Mouse (Mus musculus) heart, embryonic 13.5 days (tissue): ENCODE data around the gene Nqo2. TPM values are rescaled to one million over a fixed set of nuclear protein-coding genes. Genes with fewer than 3 reads are reported as not detected.
"Not testable (repeated sequence)": the region's sequence is repeated elsewhere in the genome, so short reads cannot be mapped to it uniquely, and the experiment has no call there.

Experiments
- ATAC-seq: fragments of 200-750 bp; cut with Nextera tagmentation; 2 replicates; pipeline ENCODE4 v1.8.0; 2017; ENCODE audit warnings: moderate TSS enrichment; ENCODE audit not compliant: insufficient number of reproducible peaks, low FRiP score, low TSS enrichment; ENCODE audit errors: extremely low read depth
- H3K27ac ChIP-seq: fragments of 300-500 bp; sonication (generic); replicated peaks from 2 replicates; pipeline ENCODE4 v1.5.1; 2015; ENCODE audit warnings: moderate library complexity, mild to moderate bottlenecking, inconsistent platforms
- H3K27me3 ChIP-seq: fragments of 300-500 bp; sonication (generic); replicated peaks from 2 replicates; pipeline ENCODE4 v1.6.1; 2015; ENCODE audit warnings: mild to moderate bottlenecking, inconsistent platforms
- H3K36me3 ChIP-seq: fragments of 300-500 bp; sonication (generic); 2 replicates; pipeline ENCODE4 v1.6.1; 2015; ENCODE audit warnings: mild to moderate bottlenecking, inconsistent platforms
- H3K4me1 ChIP-seq: fragments of 300-500 bp; sonication (generic); 2 replicates; pipeline ENCODE4 v1.6.1; 2015; ENCODE audit warnings: inconsistent platforms
- H3K4me2 ChIP-seq: fragments of 300-500 bp; sonication (generic); 2 replicates; pipeline ENCODE4 v1.6.1; 2015; ENCODE audit warnings: inconsistent platforms, mild to moderate bottlenecking, moderate library complexity
- H3K4me3 ChIP-seq: fragments of 300-500 bp; sonication (generic); 2 replicates; pipeline ENCODE4 v1.5.1; 2015; ENCODE audit warnings: moderate library complexity, mild to moderate bottlenecking, inconsistent platforms
- H3K9ac ChIP-seq: fragments of 300-500 bp; sonication (generic); 2 replicates; pipeline ENCODE4 v1.6.1; 2015; ENCODE audit warnings: inconsistent platforms, mild to moderate bottlenecking, moderate library complexity
- H3K9me3 ChIP-seq: fragments of 300-500 bp; sonication (generic); 2 replicates; pipeline ENCODE4 v1.6.1; 2016; ENCODE audit warnings: inconsistent platforms
- WGBS: fragments of 180-500 bp; shearing (Covaris S2); methylation state at CpG from one replicate; pipeline ENCODE4 v1.1.7; 2015; ENCODE audit warnings: mixed read lengths; 5-methylcytosine and 5-hydroxymethylcytosine counted together
- polyA plus RNA-seq: library from polyadenylated mRNA; unstranded; fragments of >200 nt; fragmentation: Nextera tagmentation; extraction: Ambion mirVana; gene quantifications from 2 replicates; pipeline ENCODE4 v1.2.1, GENCODE M21; 2015

Gene Nqo2
- polyA plus RNA-seq, result 23.7 and 29.7 TPM in 2 replicates

DNA sequence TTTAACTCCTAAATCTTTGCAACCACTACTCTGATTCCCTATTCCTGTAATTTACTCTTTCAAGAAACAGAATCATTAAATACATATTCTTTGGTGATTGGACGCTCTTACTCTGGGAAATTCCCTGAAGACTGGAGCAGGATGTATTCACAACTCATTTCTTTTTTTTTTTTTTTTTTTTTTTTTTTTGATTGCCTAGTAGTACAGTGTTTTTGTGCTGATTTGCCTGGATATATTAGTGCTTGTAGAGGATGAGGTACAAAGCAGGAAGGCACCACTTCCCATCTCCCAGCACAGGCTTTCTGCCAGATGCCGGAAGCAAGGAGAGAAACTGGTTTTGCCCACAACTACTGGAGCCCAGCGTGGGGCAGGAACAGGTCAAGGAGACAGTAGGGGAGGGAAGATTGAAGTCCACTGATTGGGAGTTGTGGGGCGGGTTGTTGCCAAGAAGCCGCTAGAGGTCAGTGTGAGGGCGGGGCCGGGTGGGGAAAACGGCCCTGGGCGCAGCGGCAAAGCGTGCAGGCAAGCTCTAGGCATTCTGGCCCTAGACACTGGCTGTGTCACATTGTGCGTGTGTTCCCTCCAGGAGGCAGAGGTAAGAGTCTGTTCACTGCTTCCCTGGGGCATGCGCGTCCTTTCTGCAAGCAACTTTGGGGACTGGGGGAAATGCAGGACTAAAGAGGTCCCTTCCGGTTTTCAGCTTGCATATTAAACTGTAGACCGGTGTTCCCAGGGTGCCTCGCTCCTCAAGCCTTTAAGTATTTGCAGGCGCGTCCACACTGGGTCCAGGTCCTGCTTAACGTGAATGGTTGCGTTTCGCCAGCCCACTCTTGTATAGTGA lies at the start of gene Nqo2:
Gene Nqo2, plus strand, starts transcription at position 482 of the 841 bp plus-strand sequence.
- H3K36me3 ChIP-seq, result no peaks in the 10 kb centered on the region
- ATAC-seq, result peak; percentile 77; the same call in 1 of the 2 replicates
- peak within 1 kb of the TSS; percentile 96 for H3K27ac ChIP-seq
- H3K9ac ChIP-seq, result peak within 1 kb of the TSS; percentile 88
- H3K4me2 ChIP-seq, result peak within 1 kb of the TSS; percentile 77
- peak within 1 kb of the TSS; percentile 74 for H3K4me3 ChIP-seq
- WGBS, result 2% methylated on average over 22 of the region's 22 CpGs
- no peaks in the 10 kb centered on the region for H3K9me3 ChIP-seq
- H3K4me1 ChIP-seq, result peaks cover 21% of the 10 kb centered on the region
- H3K27me3 ChIP-seq, result no peaks in the 10 kb centered on the region

DNA sequence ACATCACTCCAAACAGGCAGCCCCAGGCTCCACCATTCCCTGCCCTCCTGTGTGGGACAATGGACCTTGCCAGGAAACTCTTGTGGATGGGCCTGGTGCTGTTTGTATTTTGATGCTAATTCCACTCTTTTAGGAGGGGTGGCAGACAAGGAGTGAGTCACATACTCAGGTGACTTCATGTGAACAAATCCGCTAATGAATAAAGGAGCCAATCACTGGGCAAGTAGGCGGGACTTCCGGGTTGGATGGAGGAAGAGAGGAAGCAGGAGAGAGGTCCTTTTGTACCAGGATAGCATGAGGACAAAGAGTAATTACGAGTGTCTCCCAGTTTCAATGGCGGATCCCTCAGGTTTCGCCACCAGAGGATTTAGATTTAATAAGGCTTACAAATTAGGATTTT lies 43.4 kb upstream of the Nqo2 start:
- Histone ChIP-seq H3K4me2 (no peak overlapping the region), H3K4me3 (no peak overlapping the region), H3K4me1 (no peaks in the 10 kb centered on the region), H3K36me3 (peaks cover 79% of the 10 kb centered on the region), H3K9ac (no peak overlapping the region), H3K9me3 (no peaks in the 10 kb centered on the region), H3K27me3 (no peaks in the 10 kb centered on the region), H3K27ac (no peak overlapping the region)
- ATAC-seq, result no peak
- WGBS, result 86% methylated on average over 6 of the region's 6 CpGs

DNA sequence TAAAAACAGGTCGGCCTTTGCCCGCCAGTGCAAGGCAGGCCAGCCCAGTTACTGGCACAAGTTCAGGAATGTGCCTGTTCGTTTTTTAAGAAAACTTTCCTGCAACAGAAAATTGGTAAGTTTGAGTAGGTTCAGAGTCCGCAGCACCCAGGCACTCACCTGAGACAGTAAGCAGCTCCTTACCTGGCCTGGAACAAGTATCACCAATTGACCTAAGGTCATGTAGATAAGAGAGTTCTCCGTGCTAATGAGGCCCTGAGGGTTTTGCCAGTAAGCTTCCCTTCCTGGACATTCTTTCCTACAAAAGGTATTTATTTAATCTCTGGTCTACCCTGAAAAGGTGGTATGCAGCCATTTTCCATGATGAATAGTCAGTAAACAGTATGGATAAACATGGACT lies 42.8 kb upstream of the Nqo2 start:
- 55% methylated on average over 5 of the region's 5 CpGs for WGBS
- H3K9ac ChIP-seq, result no peak overlapping the region
- H3K4me1 ChIP-seq, result no peaks in the 10 kb centered on the region
- no peaks in the 10 kb centered on the region for H3K9me3 ChIP-seq
- H3K4me2 ChIP-seq, result no peak overlapping the region
- no peaks in the 10 kb centered on the region for H3K27me3 ChIP-seq
- H3K4me3 ChIP-seq, result no peak overlapping the region
- no peak for ATAC-seq
- peaks cover 81% of the 10 kb centered on the region for H3K36me3 ChIP-seq
- H3K27ac ChIP-seq, result no peak overlapping the region

DNA sequence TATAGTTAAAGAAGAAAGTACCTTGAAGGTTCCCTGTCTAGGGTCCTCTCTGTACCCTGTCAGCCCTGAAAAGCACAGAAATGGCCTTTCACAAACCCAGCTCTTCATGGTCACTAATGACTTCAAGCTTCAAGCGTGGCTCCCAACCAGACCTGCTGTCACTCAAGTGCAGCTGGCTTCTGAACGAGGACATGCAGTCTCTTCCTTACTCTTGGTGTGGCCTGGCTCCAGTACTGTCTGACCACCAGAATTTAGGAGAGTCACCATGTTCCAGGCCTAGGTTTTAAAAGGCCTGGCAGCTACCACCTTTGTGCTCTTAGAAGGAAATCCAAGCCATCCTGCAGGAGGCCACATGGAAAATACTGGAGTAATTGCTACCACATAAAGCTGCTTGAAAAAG lies 34.2 kb upstream of the Nqo2 start:
- Histone ChIP-seq H3K36me3 (peaks cover 34% of the 10 kb centered on the region), H3K9me3 (no peaks in the 10 kb centered on the region), H3K27me3 (no peaks in the 10 kb centered on the region), H3K4me2 (no peak overlapping the region), H3K4me1 (peaks cover 10% of the 10 kb centered on the region), H3K9ac (no peak overlapping the region), H3K27ac (no peak overlapping the region), H3K4me3 (no peak overlapping the region)
- 74% methylated on average over 2 of the region's 2 CpGs for WGBS
- no peak for ATAC-seq

DNA sequence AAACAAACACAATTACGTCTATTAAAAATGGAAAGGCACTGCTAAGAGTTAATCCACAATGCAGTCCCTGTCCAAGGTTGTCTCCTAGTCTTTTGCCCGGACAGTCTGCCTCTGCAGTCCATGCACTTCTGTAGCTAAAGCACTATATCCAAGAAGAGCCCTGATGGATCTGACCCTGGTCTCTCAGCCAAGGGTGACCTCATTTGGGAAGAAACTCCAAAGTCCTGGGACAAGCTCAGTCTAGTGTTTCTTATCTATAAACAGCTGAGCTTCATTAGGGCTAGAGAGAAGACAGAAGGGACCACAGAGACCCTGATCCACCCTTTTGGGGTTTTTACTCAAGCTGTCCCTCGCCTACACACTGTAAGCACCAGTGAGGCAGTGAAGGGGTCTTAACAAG lies 33.6 kb upstream of the Nqo2 start:
- no peak overlapping the region for H3K9ac ChIP-seq
- WGBS, result 71% methylated on average over 3 of the region's 3 CpGs

DNA sequence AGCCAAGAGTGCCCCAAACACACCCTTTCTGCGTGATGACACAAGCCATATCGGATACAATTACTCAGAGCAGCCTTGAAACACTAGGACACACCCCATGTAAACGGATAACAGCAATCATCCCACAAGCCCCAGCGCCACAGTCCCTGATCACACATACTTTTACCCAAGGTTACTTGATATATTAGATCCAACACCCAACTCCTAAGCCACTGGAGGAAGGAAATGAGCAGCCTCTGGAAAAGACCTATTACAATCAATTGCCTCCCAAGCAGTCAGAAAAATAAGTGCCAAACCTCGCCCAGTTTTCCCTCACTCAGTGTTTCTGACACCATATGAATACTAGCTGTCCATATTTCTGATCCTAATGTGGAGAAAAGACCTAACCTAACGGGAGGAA lies 29.7 kb upstream of the Nqo2 start:
- 65% methylated on average over 6 of the region's 6 CpGs for WGBS
- H3K9ac ChIP-seq, result peak overlapping the region; percentile 93
- ATAC-seq, result no peak
- H3K4me1 ChIP-seq, result peaks cover 27% of the 10 kb centered on the region
- H3K9me3 ChIP-seq, result no peaks in the 10 kb centered on the region
- peak overlapping the region; percentile 84 for H3K4me3 ChIP-seq
- peaks cover 12% of the 10 kb centered on the region for H3K36me3 ChIP-seq
- no peak overlapping the region for H3K27ac ChIP-seq
- no peaks in the 10 kb centered on the region for H3K27me3 ChIP-seq
- peak overlapping the region; percentile 81 for H3K4me2 ChIP-seq

More for the DNA sequence above, 33.6 kb upstream of the Nqo2 start:
- Histone ChIP-seq H3K9me3 (no peaks in the 10 kb centered on the region), H3K27ac (no peak overlapping the region), H3K4me1 (peaks cover 11% of the 10 kb centered on the region), H3K4me2 (no peak overlapping the region), H3K27me3 (no peaks in the 10 kb centered on the region), H3K4me3 (no peak overlapping the region), H3K36me3 (peaks cover 33% of the 10 kb centered on the region)
- no peak for ATAC-seq

DNA sequence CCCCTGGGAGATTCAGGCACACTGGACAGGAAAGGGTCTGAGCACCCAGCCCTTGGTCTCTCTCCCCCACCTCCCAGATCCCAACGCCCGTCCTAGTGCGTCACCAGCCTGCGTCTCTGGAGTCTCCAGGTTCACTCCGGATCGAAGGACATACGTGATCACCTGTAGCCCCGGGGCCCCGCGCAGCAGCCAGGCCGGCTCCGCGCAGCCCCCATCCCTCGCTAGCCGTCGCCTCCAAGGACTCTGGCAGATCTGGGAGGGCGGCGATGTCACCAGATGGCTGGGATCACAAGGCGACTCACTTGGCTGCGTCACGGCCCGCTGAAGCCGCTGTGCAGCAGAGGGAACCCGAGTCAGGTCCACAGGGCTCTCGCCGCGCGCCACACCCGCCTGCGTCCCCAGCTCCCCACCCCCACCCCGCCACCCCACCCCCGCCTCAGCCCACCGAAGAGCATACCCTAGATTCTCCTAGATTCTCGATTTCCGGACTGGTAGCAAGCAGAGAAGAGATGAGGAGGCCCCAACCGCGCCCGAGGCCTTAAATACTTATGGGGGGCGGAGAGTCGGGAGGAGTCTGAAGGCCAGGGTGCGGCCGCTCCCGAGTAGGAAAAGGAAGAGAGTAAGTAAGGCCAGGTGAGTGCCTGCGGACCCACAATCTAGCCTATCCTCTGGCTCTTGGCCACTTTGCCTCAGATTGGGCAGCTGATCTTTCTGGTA lies 28.9 kb upstream of the Nqo2 start:
- Histone ChIP-seq H3K27ac (peak overlapping the region; percentile 70), H3K36me3 (peaks cover 5% of the 10 kb centered on the region; the same call in 1 of the 2 replicates), H3K27me3 (no peaks in the 10 kb centered on the region), H3K4me3 (peak overlapping the region; percentile 84), H3K4me1 (peaks cover 27% of the 10 kb centered on the region), H3K9me3 (no peaks in the 10 kb centered on the region), H3K4me2 (peak overlapping the region; percentile 81), H3K9ac (peak overlapping the region; percentile 93)
- ATAC-seq, result peak; percentile 54; the same call in 1 of the 2 replicates
- under 1% methylated on average over 44 of the region's 44 CpGs for WGBS

DNA sequence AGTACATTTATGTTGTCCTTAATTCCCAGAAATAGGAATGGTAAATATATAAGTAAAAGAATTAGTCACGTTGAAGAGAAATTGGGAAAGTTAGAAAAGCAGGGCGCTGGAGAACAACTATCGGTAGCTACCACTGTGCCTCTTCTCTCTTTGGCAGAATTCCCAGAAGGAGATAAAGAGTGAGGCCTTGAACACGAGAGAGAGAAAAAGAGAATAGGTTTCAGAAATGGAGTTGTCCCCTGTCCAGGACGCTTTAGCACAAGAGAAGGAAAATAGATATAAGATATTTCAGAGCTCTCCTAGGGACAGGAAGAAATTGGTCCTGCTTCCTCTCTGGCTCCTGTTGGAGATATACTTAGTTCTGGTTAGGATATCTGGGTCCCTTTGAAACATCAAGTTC lies 27.3 kb upstream of the Nqo2 start:
- WGBS, result 25% methylated on average over 5 of the region's 5 CpGs
- Histone ChIP-seq H3K4me1 (peaks cover 32% of the 10 kb centered on the region), H3K9me3 (no peaks in the 10 kb centered on the region), H3K36me3 (no peaks in the 10 kb centered on the region), H3K4me3 (no peak overlapping the region), H3K9ac (no peak overlapping the region), H3K27me3 (no peaks in the 10 kb centered on the region), H3K27ac (peak overlapping the region; percentile 26), H3K4me2 (peak overlapping the region; percentile 81)
- ATAC-seq, result no peak

DNA sequence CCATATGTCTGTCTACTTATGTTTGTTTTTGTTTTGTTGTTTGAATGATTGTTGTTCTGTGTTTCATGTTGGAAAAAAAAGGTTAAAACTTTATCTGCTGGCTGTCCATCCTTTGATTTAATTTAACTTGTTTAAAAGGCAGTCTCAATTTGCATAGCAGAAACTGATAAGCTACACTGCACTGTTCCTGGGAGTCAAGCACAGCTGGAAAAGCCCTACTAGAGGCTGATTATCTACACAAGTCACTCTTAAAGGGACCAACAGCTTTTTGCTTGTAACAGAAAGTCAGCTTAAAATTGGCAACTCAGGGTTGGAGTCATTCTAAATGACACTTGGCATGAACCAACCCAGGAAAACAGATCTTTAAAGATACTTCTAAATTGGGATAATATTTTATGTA lies 26.9 kb upstream of the Nqo2 start:
- not testable (repeated sequence) for H3K9me3 ChIP-seq, ATAC-seq, H3K4me3 ChIP-seq, H3K4me2 ChIP-seq, H3K27me3 ChIP-seq, H3K9ac ChIP-seq, H3K36me3 ChIP-seq
- Histone ChIP-seq H3K27ac (peak overlapping the region; percentile 26), H3K4me1 (peaks cover 33% of the 10 kb centered on the region)

DNA sequence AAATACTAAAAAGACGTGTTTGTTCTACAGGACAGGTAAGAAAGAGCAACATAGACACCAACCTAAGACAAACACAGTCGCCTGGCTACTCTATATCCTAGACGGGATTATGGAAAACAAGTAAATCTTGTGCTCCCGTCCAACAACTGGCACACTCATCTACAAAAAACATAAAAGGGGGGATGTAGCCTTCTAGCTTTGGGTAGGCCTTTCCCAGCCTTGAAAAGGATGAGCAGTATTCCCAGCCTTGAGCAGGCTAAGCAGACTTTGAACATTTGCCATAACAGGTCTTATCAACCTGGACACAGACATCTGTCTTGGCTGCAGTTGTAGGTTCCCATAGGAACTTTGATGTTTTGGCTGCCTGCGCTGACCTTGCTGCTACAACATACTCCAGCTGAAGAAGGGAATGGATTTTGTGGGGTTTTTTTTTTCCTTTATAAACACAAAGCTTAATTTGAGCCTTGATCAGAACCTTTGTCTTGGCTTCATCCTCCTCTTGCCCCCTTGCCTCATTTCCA lies 23.1 kb upstream of the Nqo2 start:
- no peak for ATAC-seq
- Histone ChIP-seq H3K4me3 (no peak overlapping the region), H3K9me3 (no peaks in the 10 kb centered on the region), H3K4me1 (peaks cover 18% of the 10 kb centered on the region), H3K9ac (no peak overlapping the region), H3K4me2 (no peak overlapping the region), H3K27ac (no peak overlapping the region), H3K27me3 (no peaks in the 10 kb centered on the region), H3K36me3 (no peaks in the 10 kb centered on the region)
- 78% methylated on average over 5 of the region's 5 CpGs for WGBS

DNA sequence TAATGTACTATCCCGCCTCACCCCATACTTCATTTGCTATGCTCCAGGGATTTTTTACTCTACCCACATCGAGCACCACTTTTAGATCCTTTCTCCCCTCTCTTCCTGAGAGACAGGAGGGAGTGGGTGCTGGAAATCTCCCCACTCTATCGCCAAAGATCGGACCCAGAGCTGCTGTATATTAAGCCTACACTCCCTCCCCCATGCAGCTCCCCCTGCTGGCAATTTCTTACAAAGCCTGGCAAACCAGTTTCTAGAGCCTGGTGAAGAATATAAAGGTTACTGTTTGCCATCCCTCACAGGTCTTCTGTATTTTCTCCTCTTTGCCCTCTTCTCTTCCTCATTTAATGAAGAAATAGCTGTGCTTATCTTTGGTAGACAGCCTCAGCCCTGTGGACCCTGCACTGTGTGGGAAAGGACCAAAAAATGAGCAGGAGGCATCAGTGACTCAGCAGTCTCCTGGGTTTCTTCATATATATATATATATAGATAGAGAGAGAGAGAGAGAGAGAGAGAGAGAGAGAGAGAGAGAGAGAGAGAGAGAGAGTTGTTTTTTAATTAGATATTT lies 22.2 kb upstream of the Nqo2 start:
- H3K36me3 ChIP-seq, result no peaks in the 10 kb centered on the region
- no peak overlapping the region for H3K9ac ChIP-seq
- H3K9me3 ChIP-seq, result no peaks in the 10 kb centered on the region
- H3K4me3 ChIP-seq, result no peak overlapping the region
- 0 out of 2 replicates have a peak, but pooled peaks cover 9% of the 10 kb centered on the region for H3K4me1 ChIP-seq
- no peak for ATAC-seq
- no peak overlapping the region for H3K27ac ChIP-seq
- H3K4me2 ChIP-seq, result no peak overlapping the region
- WGBS, result 44% methylated on average over 4 of the region's 4 CpGs
- no peaks in the 10 kb centered on the region for H3K27me3 ChIP-seq
